Mouse (Mus musculus) ES-E14 (cell line): Measurements from ENCODE around the gene Mylip. TPM values are rescaled to one million over a fixed set of nuclear protein-coding genes. Genes with fewer than 3 reads are reported as not detected.
A peak's percentile ranks its signal among the peaks of the same experiment; 100 is the strongest.

Experiments
- DNase-seq: peaks from one replicate; pipeline ENCODE4 v3.0.0-alpha.2; 2013; ENCODE audit warnings: low read depth, low spot score
- H3K27ac ChIP-seq: 2 replicates; pipeline ENCODE4 v1.5.1; 2012; ENCODE audit warnings: low read depth, mild to moderate bottlenecking, low read length, moderate library complexity, mixed read lengths; ENCODE audit not compliant: poor library complexity, insufficient read depth, severe bottlenecking
- H3K36me3 ChIP-seq: 2 replicates; pipeline ENCODE4 v1.6.1; 2012; ENCODE audit warnings: mild to moderate bottlenecking, low read length, moderate library complexity, mixed read lengths; ENCODE audit not compliant: control insufficient read depth, poor library complexity, insufficient read depth, severe bottlenecking
- H3K4me1 ChIP-seq, 2 experiments: fragments of 150-350 bp in 1 of 2; sonication (generic) in 1 of 2; 2 replicates each; pipeline ENCODE4 v1.6.1; 2012; ENCODE audit warnings: low read length in 2 of 2, mild to moderate bottlenecking in 1 of 2, mixed read lengths in 1 of 2; ENCODE audit not compliant: control insufficient read depth in 2 of 2, insufficient read depth in 2 of 2, poor library complexity in 1 of 2
- H3K4me3 ChIP-seq, 2 experiments: fragments of 150-350 bp in 1 of 2; sonication (generic) in 1 of 2; 2 replicates each; pipeline ENCODE4 v1.5.1; 2012; ENCODE audit warnings: low read length in 2 of 2, low read depth in 1 of 2, mild to moderate bottlenecking in 1 of 2, mixed read lengths in 1 of 2; ENCODE audit not compliant: insufficient read depth in 1 of 2, poor library complexity in 1 of 2, severe bottlenecking in 1 of 2
- H3K9ac ChIP-seq: 2 replicates; pipeline ENCODE4 v1.6.1; 2012; ENCODE audit warnings: low read depth, mild to moderate bottlenecking, low read length, mixed read lengths; ENCODE audit not compliant: poor library complexity, insufficient read depth, severe bottlenecking
- H3K9me3 ChIP-seq: fragments of 150-350 bp; sonication (generic); 2 replicates; pipeline ENCODE4 v1.6.1; 2012; ENCODE audit warnings: low read depth, mild to moderate bottlenecking, low read length; ENCODE audit not compliant: control insufficient read depth, insufficient read depth
- CHD2 ChIP-seq: IDR thresholded peaks from 2 replicates; pipeline ENCODE4 v1.6.1; 2014; ENCODE audit warnings: mild to moderate bottlenecking, low read depth, low read length, inconsistent platforms
- HCFC1 ChIP-seq: IDR thresholded peaks from 2 replicates; pipeline ENCODE4 v1.6.1; 2012; ENCODE audit warnings: low read length, inconsistent platforms, borderline replicate concordance; ENCODE audit not compliant: insufficient read depth
- MAFK ChIP-seq: IDR thresholded peaks from 2 replicates; pipeline ENCODE4 v1.6.1; 2014; ENCODE audit warnings: mild to moderate bottlenecking, low read depth, low read length, inconsistent platforms; ENCODE audit not compliant: insufficient read depth
- ZC3H11A ChIP-seq: IDR thresholded peaks from 2 replicates; pipeline ENCODE4 v1.6.1; 2012; ENCODE audit warnings: low read depth, mild to moderate bottlenecking, inconsistent platforms, low read length, borderline replicate concordance
- ZNF384 ChIP-seq: IDR thresholded peaks from 2 replicates; pipeline ENCODE4 v1.6.1; 2012; ENCODE audit warnings: low read depth, low read length, inconsistent platforms
- in situ Hi-C, 2 experiments: fragments of 600-800 bp; cut with MboI; formaldehyde crosslinking; loops; one replicate each; pipeline ENCODE4 v1.15.1; 2025; ENCODE audit warnings: low sequenced_read_pairs in 2 of 2, inconsistent platforms in 1 of 2; ENCODE audit not compliant: unreplicated experiment in 2 of 2
- total RNA-seq: library from RNA; depleted of rRNA; stranded (reverse); fragments of 300-350 nt; gene quantifications from 2 replicates; pipeline ENCODE4 v1.2.3, GENCODE M21; 2012; rRNA removed

The Mylip gene
- 2.0 and 2.2 TPM in 2 replicates for total RNA-seq

GRCm38 (mm10) chr13:45389448-45390311, at the start of gene Mylip:
Gene Mylip (plus strand): TSS chr13:45389742.
- no peaks in the 10 kb centered on the region for H3K9me3 ChIP-seq
- no peak for TF ChIP-seq ZC3H11A
- TF ChIP-seq CHD2, result no peak
- no peak for TF ChIP-seq MAFK
- no peaks in the 10 kb centered on the region for H3K36me3 ChIP-seq
- in situ Hi-C loops, result no loop called here
- H3K9ac ChIP-seq, result peak within 1 kb of the TSS; percentile 86
- H3K4me3 ChIP-seq, result peak within 1 kb of the TSS; percentile 81 to 94
- peaks cover 2 to 7% of the 10 kb centered on the region in 2 experiments; a peak in 2 of 4 replicates for H3K4me1 ChIP-seq
- peak; percentile 95 for DNase-seq
- no peak within 1 kb of the TSS for H3K27ac ChIP-seq

- in situ Hi-C loops, result no loop called here
Measured at GRCm38 (mm10) chr13:45341991-45342390, 47.6 kb upstream of the Mylip start.

GRCm38 (mm10) chr13:45343541-45343940, 46.0 kb upstream of the Mylip start:
- no peak overlapping the region for H3K4me3 ChIP-seq
- in situ Hi-C loops, result no loop called here
- no peak overlapping the region for H3K27ac ChIP-seq
- H3K9ac ChIP-seq, result no peak overlapping the region
- DNase-seq, result no peak
- no peak for TF ChIP-seq CHD2
- no peak for TF ChIP-seq HCFC1
- no peak for TF ChIP-seq MAFK
- no peak for TF ChIP-seq ZC3H11A
- TF ChIP-seq ZNF384, result no peak
- no peaks in the 10 kb centered on the region for H3K36me3 ChIP-seq
- H3K9me3 ChIP-seq, result no peaks in the 10 kb centered on the region
- peaks cover 2 to 4% of the 10 kb centered on the region in 2 experiments; a peak in 2 of 4 replicates for H3K4me1 ChIP-seq

More at GRCm38 (mm10) chr13:45341991-45342390, 47.6 kb upstream of the Mylip start:
- no peaks in the 10 kb centered on the region for H3K36me3 ChIP-seq
- H3K4me3 ChIP-seq, result no peak overlapping the region
- H3K9ac ChIP-seq, result no peak overlapping the region
- H3K9me3 ChIP-seq, result no peaks in the 10 kb centered on the region
- H3K27ac ChIP-seq, result no peak overlapping the region
- peaks cover 2 to 4% of the 10 kb centered on the region in 2 experiments; a peak in 2 of 4 replicates for H3K4me1 ChIP-seq
- DNase-seq, result peak; percentile 9
- TF ChIP-seq CHD2 (no peak), ZNF384 (no peak), HCFC1 (no peak), ZC3H11A (no peak), MAFK (no peak)

GRCm38 (mm10) chr13:45343966-45344365, 45.6 kb upstream of the Mylip start:
- Histone ChIP-seq H3K4me3 (no peak overlapping the region), H3K9me3 (no peaks in the 10 kb centered on the region), H3K4me1 (peaks cover 2 to 4% of the 10 kb centered on the region in 2 experiments; a peak in 2 of 4 replicates), H3K9ac (no peak overlapping the region), H3K27ac (no peak overlapping the region), H3K36me3 (no peaks in the 10 kb centered on the region)
- in situ Hi-C loops, result no loop called here
- TF ChIP-seq CHD2, result no peak
- no peak for TF ChIP-seq MAFK
- TF ChIP-seq HCFC1, result no peak
- TF ChIP-seq ZNF384, result no peak
- no peak for TF ChIP-seq ZC3H11A
- DNase-seq, result no peak
